Mouse (Mus musculus) stomach, postnatal 0 days (tissue): Measurements from ENCODE around the gene Glt6d1. TPM values are rescaled to one million over a fixed set of nuclear protein-coding genes. Genes with fewer than 3 reads are reported as not detected.

Experiments used
- ATAC-seq: fragments of 200-750 bp; cut with Nextera tagmentation; 2 replicates; pipeline ENCODE4 v1.8.0; 2017; ENCODE audit not compliant: low FRiP score, low TSS enrichment
- DNase-seq: peaks from one replicate; pipeline ENCODE4 v3.0.0-alpha.2; 2016; ENCODE audit warnings: low spot score
- H3K27ac ChIP-seq: fragments of 300-500 bp; sonication (generic); replicated peaks from 2 replicates; pipeline ENCODE4 v1.5.1; 2014; ENCODE audit warnings: mild to moderate bottlenecking, control low read depth
- H3K27me3 ChIP-seq: fragments of 300-500 bp; sonication (generic); 2 replicates; pipeline ENCODE4 v1.6.1; 2014; ENCODE audit warnings: low read length; ENCODE audit not compliant: control insufficient read depth, insufficient read depth
- H3K36me3 ChIP-seq: fragments of 300-500 bp; sonication (generic); 2 replicates; pipeline ENCODE4 v1.6.1; 2014; ENCODE audit warnings: low read length, mixed read lengths; ENCODE audit not compliant: control insufficient read depth, insufficient read depth
- H3K4me1 ChIP-seq: fragments of 300-500 bp; sonication (generic); replicated peaks from 2 replicates; pipeline ENCODE4 v1.6.1; 2014; ENCODE audit warnings: antibody characterized with exemption; ENCODE audit not compliant: control insufficient read depth, insufficient read depth
- H3K4me2 ChIP-seq: fragments of 300-500 bp; sonication (generic); replicated peaks from 2 replicates; pipeline ENCODE4 v1.6.1; 2014; ENCODE audit warnings: low read depth, mild to moderate bottlenecking, control low read depth, moderate library complexity
- H3K4me3 ChIP-seq: fragments of 300-500 bp; sonication (generic); 2 replicates; pipeline ENCODE4 v1.5.1; 2014; ENCODE audit warnings: low read depth, low read length, control low read depth
- H3K9ac ChIP-seq: fragments of 300-500 bp; sonication (generic); 2 replicates; pipeline ENCODE4 v1.6.1; 2014; ENCODE audit warnings: mild to moderate bottlenecking, low read length, control low read depth, mixed read lengths
- H3K9me3 ChIP-seq: fragments of 300-500 bp; sonication (generic); 2 replicates; pipeline ENCODE4 v1.6.1; 2016; ENCODE audit warnings: low read length; ENCODE audit not compliant: control insufficient read depth
- CTCF ChIP-seq: IDR thresholded peaks from 2 replicates; pipeline ENCODE4 v1.5.1; 2016; ENCODE audit warnings: antibody characterized with exemption, low read depth, mild to moderate bottlenecking, moderate library complexity
- EP300 ChIP-seq: optimal IDR thresholded peaks from 2 replicates; pipeline ENCODE3; 2016; ENCODE audit warnings: antibody characterized with exemption
- WGBS: fragments of 180-500 bp; shearing (Covaris S2); extraction: QIAGEN DNeasy Blood & Tissue Kit; methylation state at CpG from one replicate; pipeline ENCODE4 v1.1.7; 2014; 5-methylcytosine and 5-hydroxymethylcytosine counted together
- polyA plus RNA-seq: library from polyadenylated mRNA; unstranded; fragments of >200 nt; fragmentation: Nextera tagmentation; extraction: Ambion mirVana; gene quantifications from 2 replicates; pipeline ENCODE4 v1.2.1, GENCODE M21; 2015

Gene Glt6d1
- polyA plus RNA-seq, 1 experiment from 2014 or later: not detected

DNA sequence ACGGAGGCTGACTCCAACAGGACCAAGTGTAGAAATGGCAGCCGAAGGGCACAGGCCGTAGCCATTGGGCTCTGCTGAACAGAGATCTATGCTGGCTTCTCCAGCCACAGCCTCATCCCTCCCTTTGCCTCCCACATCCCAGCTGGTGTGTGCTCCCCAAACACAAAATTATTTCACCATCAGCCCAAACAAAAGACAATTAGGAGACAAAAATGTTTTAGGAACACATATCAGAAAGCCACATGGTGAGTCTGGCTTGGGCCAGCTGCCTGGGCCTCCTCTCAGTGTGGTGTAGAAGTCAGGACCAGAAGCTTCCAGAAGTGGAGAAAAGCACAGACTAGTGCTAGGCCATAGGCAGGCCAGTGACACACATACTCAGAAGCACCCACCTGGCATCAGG is 28.4 kb upstream of the Glt6d1 start:
- no peaks in the 10 kb centered on the region for H3K9me3 ChIP-seq
- H3K27me3 ChIP-seq: no peaks in the 10 kb centered on the region
- no peaks in the 10 kb centered on the region for H3K36me3 ChIP-seq
- H3K27ac ChIP-seq: no peak overlapping the region
- H3K4me3 ChIP-seq: no peak overlapping the region
- no peaks in the 10 kb centered on the region for H3K4me1 ChIP-seq
- no peak for ATAC-seq
- no peak overlapping the region for H3K9ac ChIP-seq
- no peak overlapping the region for H3K4me2 ChIP-seq
- no peak for DNase-seq
- no peak for TF ChIP-seq EP300
- TF ChIP-seq CTCF: no peak
- WGBS: 81% methylated on average over 3 of the region's 3 CpGs

- TF ChIP-seq CTCF (no peak), EP300 (no peak)
- H3K9me3 ChIP-seq: no peaks in the 10 kb centered on the region
- no peak overlapping the region for H3K4me2 ChIP-seq
- ATAC-seq (no peak), DNase-seq (no peak)
- H3K9ac ChIP-seq: no peak overlapping the region
- 75% methylated on average over 1 of the region's 1 CpGs for WGBS
- no peaks in the 10 kb centered on the region for H3K27me3 ChIP-seq
- no peaks in the 10 kb centered on the region for H3K36me3 ChIP-seq
- H3K4me1 ChIP-seq: no peaks in the 10 kb centered on the region
- no peak overlapping the region for H3K27ac ChIP-seq
- H3K4me3 ChIP-seq: no peak overlapping the region
Measured at GRCm38 (mm10) chr2:25842758-25843157, 27.1 kb upstream of the Glt6d1 start.

DNA sequence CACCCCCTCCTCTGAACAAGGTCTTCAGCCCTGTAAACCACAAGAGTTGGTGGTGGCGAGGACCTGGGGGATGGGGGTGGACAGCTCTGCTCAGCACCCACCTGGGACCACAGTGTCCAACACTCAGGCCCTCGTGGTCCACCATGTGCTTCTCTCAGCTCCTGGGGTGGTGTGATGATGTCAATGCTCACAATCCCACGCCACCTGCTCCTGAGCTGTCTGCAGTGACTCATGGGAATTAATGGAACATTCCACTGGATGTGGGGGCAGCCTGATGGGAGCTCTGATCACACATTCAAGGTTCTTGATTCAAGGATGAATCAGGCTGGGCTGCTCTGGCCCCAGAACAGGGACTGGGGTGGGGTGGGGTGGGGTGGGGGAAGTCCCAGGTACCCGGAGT is 26.5 kb upstream of the Glt6d1 start:
- ATAC-seq (no peak), DNase-seq (no peak)
- no peak overlapping the region for H3K4me3 ChIP-seq
- H3K27ac ChIP-seq: no peak overlapping the region
- no peak overlapping the region for H3K4me2 ChIP-seq
- WGBS: 54% methylated on average over 4 of the region's 4 CpGs
- TF ChIP-seq CTCF (no peak), EP300 (no peak)
- no peaks in the 10 kb centered on the region for H3K9me3 ChIP-seq
- H3K27me3 ChIP-seq: no peaks in the 10 kb centered on the region
- no peaks in the 10 kb centered on the region for H3K36me3 ChIP-seq
- no peak overlapping the region for H3K9ac ChIP-seq
- H3K4me1 ChIP-seq: no peaks in the 10 kb centered on the region

DNA sequence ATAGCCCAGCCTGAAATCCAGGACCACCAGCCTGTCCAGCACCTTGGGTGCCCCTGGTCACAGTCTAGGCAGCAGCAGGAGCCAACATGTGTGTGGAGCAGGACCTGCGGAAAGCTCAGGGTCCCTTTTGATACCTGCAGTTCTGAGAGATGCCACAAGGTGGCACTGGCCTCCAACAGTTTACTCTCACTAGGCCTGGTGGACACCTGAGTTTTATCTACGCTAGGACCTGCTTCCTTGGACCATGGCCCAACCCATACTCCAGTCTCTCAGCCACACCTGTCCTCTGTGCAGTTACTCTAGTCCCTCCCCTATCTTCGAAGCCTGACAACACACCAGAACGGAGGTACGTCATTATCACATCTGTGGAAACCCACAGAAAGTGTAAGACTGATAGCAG is 20.6 kb upstream of the Glt6d1 start:
- Histone ChIP-seq H3K4me3 (no peak overlapping the region), H3K4me2 (no peak overlapping the region), H3K27ac (no peak overlapping the region), H3K9ac (no peak overlapping the region), H3K27me3 (no peaks in the 10 kb centered on the region), H3K36me3 (no peaks in the 10 kb centered on the region), H3K9me3 (no peaks in the 10 kb centered on the region), H3K4me1 (no peaks in the 10 kb centered on the region)
- 25% methylated on average over 5 of the region's 5 CpGs for WGBS
- DNase-seq (peak; percentile 83), ATAC-seq (peak; percentile 79)
- TF ChIP-seq EP300 (no peak), CTCF (peak; percentile 94)

DNA sequence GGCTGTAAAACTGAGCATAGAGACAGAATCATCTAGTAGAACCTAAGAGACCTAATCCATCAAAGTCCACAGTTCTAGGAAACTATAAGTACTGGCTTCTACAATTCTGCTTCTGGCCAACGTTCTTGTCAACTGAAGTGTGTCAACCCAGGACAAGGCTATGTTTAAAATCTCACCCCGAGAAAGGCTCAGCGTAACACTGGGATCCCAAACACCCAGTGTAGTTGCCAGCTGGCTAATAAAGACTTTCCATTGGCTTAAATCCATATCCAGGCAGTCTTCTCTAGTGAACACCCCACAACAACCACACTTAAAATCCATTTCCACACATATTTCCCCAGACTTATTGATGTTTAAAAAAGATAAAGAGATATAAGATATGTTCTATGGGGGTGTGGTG is 15.1 kb upstream of the Glt6d1 start:
- Histone ChIP-seq H3K9ac (no peak overlapping the region), H3K27me3 (no peaks in the 10 kb centered on the region), H3K36me3 (no peaks in the 10 kb centered on the region), H3K4me2 (no peak overlapping the region), H3K9me3 (no peaks in the 10 kb centered on the region), H3K4me1 (no peaks in the 10 kb centered on the region), H3K27ac (no peak overlapping the region), H3K4me3 (no peak overlapping the region)
- 42% methylated on average over 3 of the region's 3 CpGs for WGBS
- DNase-seq (no peak), ATAC-seq (no peak)
- TF ChIP-seq CTCF: no peak

GRCm38 (mm10) chr2:25828344-25828947 is 12.8 kb upstream of the Glt6d1 start:
- TF ChIP-seq EP300: no peak
- 0 out of 2 replicates have a peak, but pooled peaks have one; percentile 2 for TF ChIP-seq CTCF
- Histone ChIP-seq H3K36me3 (no peaks in the 10 kb centered on the region), H3K27ac (no peak overlapping the region), H3K4me3 (no peak overlapping the region), H3K27me3 (no peaks in the 10 kb centered on the region), H3K9me3 (no peaks in the 10 kb centered on the region), H3K4me2 (no peak overlapping the region), H3K9ac (no peak overlapping the region), H3K4me1 (no peaks in the 10 kb centered on the region)
- DNase-seq (no peak), ATAC-seq (no peak)
- 78% methylated on average over 8 of the region's 8 CpGs for WGBS
